Mouse (Mus musculus) cerebellum, adult 2 months (tissue): ENCODE data around the gene Mon2.

Experiments used
- CTCF ChIP-seq: fragments of 200-500 bp; IDR thresholded peaks from 2 replicates; pipeline ENCODE4 v1.5.1; 2011; ENCODE audit warnings: low read depth, mild to moderate bottlenecking, control low read depth, low read length, moderate library complexity, borderline replicate concordance; ENCODE audit not compliant: insufficient read depth
- POLR2A ChIP-seq: fragments of 200-500 bp; IDR thresholded peaks from 2 replicates; pipeline ENCODE4 v1.6.1; 2011; ENCODE audit warnings: low read length, control low read depth, borderline replicate concordance; ENCODE audit not compliant: insufficient read depth

DNA sequence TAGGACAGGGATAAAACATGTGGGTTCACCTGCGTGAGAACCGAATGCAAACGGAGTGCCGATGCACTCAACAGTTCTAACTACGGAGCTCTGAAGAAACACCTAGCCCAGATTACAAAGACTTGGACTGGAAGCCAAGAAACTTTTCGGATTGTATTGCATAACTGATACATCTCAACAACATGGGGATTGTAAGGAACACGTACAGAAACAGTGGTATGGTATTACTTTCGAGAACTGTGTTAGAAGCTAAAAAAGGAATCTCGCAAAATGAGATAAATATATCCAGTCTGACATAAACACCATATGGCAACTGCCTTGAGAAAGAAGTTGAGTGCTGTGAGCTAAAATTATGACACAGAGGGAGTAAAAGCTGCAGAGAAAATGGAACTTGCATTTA is 86.4 kb downstream of the Mon2 start:
- no peak for TF ChIP-seq CTCF
- TF ChIP-seq POLR2A = no peak
